Mouse (Mus musculus): ENCODE data around the gene Atp6v0c. TPM values are rescaled to one million over a fixed set of nuclear protein-coding genes. Genes with fewer than 3 reads are reported as not detected.

Gene Atp6v0c
- polyA plus RNA-seq, 1 experiment from 2014 or later: 572 TPM

DNA sequence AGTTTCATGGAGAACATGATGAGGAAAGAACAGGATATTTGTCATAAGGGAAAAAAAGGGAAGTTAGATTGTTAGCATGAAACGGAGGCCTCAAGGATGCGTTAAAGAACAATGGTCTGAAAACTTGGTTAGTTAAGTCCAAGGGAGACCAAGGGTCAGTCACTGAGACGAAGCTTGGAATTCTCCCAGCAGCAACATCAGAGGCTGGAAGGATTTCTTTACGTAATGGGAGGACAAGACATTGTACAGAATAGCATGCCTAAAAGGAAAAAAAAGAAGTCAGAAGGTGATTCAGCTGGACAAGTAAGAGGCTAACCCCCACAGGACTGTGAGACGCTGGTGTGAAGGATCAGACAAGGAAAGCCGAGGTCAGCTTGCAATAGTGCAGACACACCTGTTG, 2.4 kb downstream of the Atp6v0c start:
- H3K4me2 ChIP-seq (replicated peaks): peak overlapping the region; percentile 87; the same call in 1 of the 2 replicates
- H3K4me1 ChIP-seq (replicated peaks): peaks cover 24% of the 10 kb centered on the region
- no peak for ATAC-seq
- H3K4me3 ChIP-seq (replicated peaks): no peak overlapping the region; the same call in 1 of the 2 replicates
- no peaks in the 10 kb centered on the region for H3K9me3 ChIP-seq
- no peaks in the 10 kb centered on the region for H3K27me3 ChIP-seq (replicated peaks)
- H3K27ac ChIP-seq: no peak overlapping the region
- WGBS: 80% methylated on average over 6 of the region's 6 CpGs
- H3K9ac ChIP-seq: no peak overlapping the region
- H3K36me3 ChIP-seq: peaks cover 7% of the 10 kb centered on the region; the same call in 1 of the 2 replicates

DNA sequence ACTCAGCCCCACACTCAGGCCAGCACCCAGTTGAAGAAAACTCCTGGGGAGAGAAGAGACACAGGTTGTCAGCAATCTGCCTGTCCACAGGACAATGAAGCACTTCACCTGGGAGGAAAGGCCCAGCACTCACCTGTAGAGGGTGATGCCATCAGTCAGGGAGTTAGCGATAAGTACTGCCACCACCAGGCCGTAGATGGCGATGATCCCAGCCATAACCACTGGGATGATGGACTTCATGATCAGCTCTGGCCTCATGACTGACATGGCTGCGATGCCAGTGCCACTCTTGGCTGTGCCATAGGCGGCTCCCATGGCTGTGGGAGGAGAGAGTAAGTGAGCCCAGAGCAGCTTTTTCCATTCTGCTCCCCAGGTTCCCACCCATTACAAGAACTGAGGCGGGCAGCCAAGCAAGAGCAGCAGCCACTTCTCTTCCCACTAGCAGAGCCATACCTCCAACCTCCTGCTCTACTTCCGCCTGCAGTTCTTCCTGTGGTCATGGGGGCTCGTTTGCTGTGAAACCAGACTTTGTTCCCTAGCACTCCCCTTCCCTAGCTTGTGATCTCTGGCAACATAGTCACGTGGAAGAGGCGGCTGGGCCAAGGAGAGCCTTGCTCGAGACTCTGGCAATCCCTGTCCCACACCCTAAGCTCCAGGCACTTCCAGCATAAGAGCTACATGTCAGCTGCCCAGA, 4.8 kb downstream of the Atp6v0c start:
- peaks cover 7% of the 10 kb centered on the region; the same call in 1 of the 2 replicates for H3K36me3 ChIP-seq
- no peak overlapping the region for H3K4me2 ChIP-seq (replicated peaks)
- no peaks in the 10 kb centered on the region for H3K9me3 ChIP-seq
- no peaks in the 10 kb centered on the region for H3K27me3 ChIP-seq (replicated peaks)
- H3K4me3 ChIP-seq (replicated peaks): no peak overlapping the region
- WGBS: 79% methylated on average over 11 of the region's 11 CpGs
- ATAC-seq: no peak
- 0 out of 2 replicates have a peak overlapping the region, but pooled peaks have one; percentile 25 for H3K27ac ChIP-seq
- no peak overlapping the region for H3K9ac ChIP-seq
- H3K4me1 ChIP-seq (replicated peaks): peaks cover 27% of the 10 kb centered on the region

DNA sequence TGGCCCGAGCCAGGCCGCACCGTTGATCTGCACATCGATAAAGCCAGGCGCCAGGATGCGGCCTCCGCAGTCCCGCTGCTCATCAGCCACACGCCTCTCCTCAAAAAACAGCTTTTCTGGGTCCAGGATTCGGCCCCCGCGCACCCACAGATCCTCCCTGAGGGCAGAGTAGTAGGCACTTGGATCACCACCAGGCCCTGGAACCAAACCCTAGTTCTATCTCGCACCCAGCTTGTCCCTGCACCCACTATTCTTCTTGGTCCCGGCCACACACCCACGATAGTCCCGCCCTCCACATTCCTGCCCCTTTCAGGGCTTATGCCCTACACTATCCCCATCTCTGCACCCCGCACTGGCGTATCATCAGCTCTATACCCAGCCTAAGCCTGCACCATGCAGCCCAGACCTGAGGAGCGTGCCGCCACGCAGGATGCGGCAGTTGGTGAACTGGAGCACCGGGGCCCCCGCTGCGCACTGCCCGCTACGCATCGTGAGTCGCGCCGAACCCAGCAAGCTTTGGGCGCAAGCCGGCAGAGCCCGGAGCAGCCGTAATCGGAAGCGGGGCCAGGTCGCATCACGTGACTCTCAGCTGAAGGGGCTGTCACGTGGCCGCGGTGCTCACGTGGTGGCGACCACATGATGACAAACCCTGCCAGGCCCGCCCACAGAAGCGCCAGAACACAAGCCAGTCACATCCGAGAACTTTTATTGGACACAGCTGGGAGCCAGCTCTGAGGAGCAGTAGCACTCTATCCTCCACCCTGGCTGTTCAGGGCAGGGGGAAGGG, 6.1 kb downstream of the Atp6v0c start, which contains the start of gene Amdhd2:
TSS of gene Amdhd2 (minus strand) at position 591 of the 787 bp plus-strand sequence.
- under 1% methylated on average over 47 of the region's 47 CpGs for WGBS
- Histone ChIP-seq H3K9me3 (no peaks in the 10 kb centered on the region), H3K9ac (peak within 1 kb of the TSS; percentile 68), H3K4me3 (replicated peaks) (peak within 1 kb of the TSS; percentile 61), H3K4me2 (replicated peaks) (peak within 1 kb of the TSS; percentile 95), H3K27ac (peak within 1 kb of the TSS; percentile 75), H3K4me1 (replicated peaks) (peaks cover 27% of the 10 kb centered on the region), H3K27me3 (replicated peaks) (no peaks in the 10 kb centered on the region), H3K36me3 (peaks cover 7% of the 10 kb centered on the region; the same call in 1 of the 2 replicates)
- peak; percentile 87 for ATAC-seq

- peak overlapping the region; percentile 68 for H3K9ac ChIP-seq
- H3K9me3 ChIP-seq: no peaks in the 10 kb centered on the region
- H3K4me2 ChIP-seq (replicated peaks): peak overlapping the region; percentile 95
- 15% methylated on average over 17 of the region's 17 CpGs for WGBS
- no peaks in the 10 kb centered on the region for H3K27me3 ChIP-seq (replicated peaks)
- H3K27ac ChIP-seq: peak overlapping the region; percentile 75
- peaks cover 21% of the 10 kb centered on the region for H3K4me1 ChIP-seq (replicated peaks)
- H3K36me3 ChIP-seq: peaks cover 10% of the 10 kb centered on the region; the same call in 1 of the 2 replicates
- peak; percentile 40 for ATAC-seq
- H3K4me3 ChIP-seq (replicated peaks): peak overlapping the region; percentile 61
These were observed 6.8 kb downstream of the Atp6v0c start for GRCm38 (mm10) chr17:24162584-24163175.

DNA sequence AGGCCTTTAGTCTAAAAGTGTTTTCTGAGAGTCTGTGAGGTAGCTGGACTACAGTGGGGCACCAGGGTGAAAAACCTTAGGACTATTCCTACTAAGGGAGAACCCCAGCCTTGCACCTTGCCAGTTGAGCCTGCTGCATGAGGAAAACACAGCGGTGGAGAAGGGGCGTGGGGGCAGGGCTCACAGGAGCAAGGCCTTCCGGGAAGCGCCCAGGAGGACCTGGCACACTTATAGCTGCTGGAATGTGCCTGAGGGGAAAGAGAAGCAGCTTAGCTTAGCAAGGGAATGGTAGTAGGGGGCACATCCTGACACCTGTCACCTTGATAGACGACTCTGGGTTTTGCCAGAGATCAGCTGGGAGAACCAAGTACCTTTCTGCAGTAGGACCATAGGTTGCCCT, 8.0 kb downstream of the Atp6v0c start:
- no peak for ATAC-seq
- no peak overlapping the region for H3K9ac ChIP-seq
- no peaks in the 10 kb centered on the region for H3K27me3 ChIP-seq (replicated peaks)
- H3K4me2 ChIP-seq (replicated peaks): no peak overlapping the region
- H3K4me1 ChIP-seq (replicated peaks): peaks cover 16% of the 10 kb centered on the region
- H3K27ac ChIP-seq: no peak overlapping the region
- peaks cover 9% of the 10 kb centered on the region; the same call in 1 of the 2 replicates for H3K36me3 ChIP-seq
- no peaks in the 10 kb centered on the region for H3K9me3 ChIP-seq
- 83% methylated on average over 5 of the region's 5 CpGs for WGBS
- H3K4me3 ChIP-seq (replicated peaks): no peak overlapping the region

- H3K4me1 ChIP-seq (replicated peaks): peaks cover 5% of the 10 kb centered on the region
- no peak overlapping the region for H3K4me2 ChIP-seq (replicated peaks)
- H3K27me3 ChIP-seq (replicated peaks): no peaks in the 10 kb centered on the region
- no peak overlapping the region; the same call in 1 of the 2 replicates for H3K9ac ChIP-seq
- H3K27ac ChIP-seq: no peak overlapping the region
- 90% methylated on average over 4 of the region's 4 CpGs for WGBS
- 0 out of 2 replicates have a peak, but pooled peaks cover 3% of the 10 kb centered on the region for H3K36me3 ChIP-seq
- H3K9me3 ChIP-seq: no peaks in the 10 kb centered on the region
- H3K4me3 ChIP-seq (replicated peaks): no peak overlapping the region
- no peak for ATAC-seq
These were observed 12.0 kb downstream of the Atp6v0c start for GRCm38 (mm10) chr17:24157526-24157925.

- 91% methylated on average over 6 of the region's 6 CpGs for WGBS
- no peaks in the 10 kb centered on the region for H3K9me3 ChIP-seq
- H3K4me2 ChIP-seq (replicated peaks): no peak overlapping the region
These were observed 12.4 kb downstream of the Atp6v0c start for GRCm38 (mm10) chr17:24157121-24157520.

GRCm38 (mm10) chr17:24156394-24156793, 13.1 kb downstream of the Atp6v0c start:
- WGBS: 85% methylated on average over 3 of the region's 3 CpGs

More at GRCm38 (mm10) chr17:24157121-24157520, 12.4 kb downstream of the Atp6v0c start:
- H3K36me3 ChIP-seq: 0 out of 2 replicates have a peak, but pooled peaks cover 3% of the 10 kb centered on the region
- H3K4me1 ChIP-seq (replicated peaks): peaks cover 6% of the 10 kb centered on the region; the same call in 1 of the 2 replicates
- no peak overlapping the region for H3K9ac ChIP-seq
- no peak overlapping the region for H3K4me3 ChIP-seq (replicated peaks)
- no peaks in the 10 kb centered on the region for H3K27me3 ChIP-seq (replicated peaks)
- ATAC-seq: no peak
- no peak overlapping the region for H3K27ac ChIP-seq

DNA sequence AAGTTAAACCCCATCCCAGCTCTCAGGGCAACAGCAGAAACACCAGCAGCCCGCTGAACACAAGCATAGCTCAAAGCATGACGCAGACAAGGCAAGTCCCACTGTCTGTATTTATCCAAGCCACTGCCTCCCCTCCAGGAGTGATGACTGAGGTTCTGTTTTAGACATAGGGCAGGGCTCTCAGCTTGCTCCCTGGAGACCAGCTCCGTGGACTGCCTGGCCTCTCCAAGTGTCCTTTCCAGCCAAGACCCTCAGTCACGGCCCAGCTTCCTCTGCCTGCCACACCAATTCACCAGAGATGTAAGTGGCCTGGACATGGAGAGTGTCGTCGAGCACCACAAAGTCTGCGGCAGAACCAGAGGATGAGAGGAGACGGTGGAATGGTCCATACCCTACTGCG, 13.8 kb downstream of the Atp6v0c start:
- Histone ChIP-seq H3K9me3 (no peaks in the 10 kb centered on the region), H3K27ac (no peak overlapping the region), H3K9ac (no peak overlapping the region), H3K36me3 (0 out of 2 replicates have a peak, but pooled peaks cover 3% of the 10 kb centered on the region), H3K4me3 (replicated peaks) (no peak overlapping the region), H3K4me1 (replicated peaks) (peaks cover 9% of the 10 kb centered on the region; the same call in 1 of the 2 replicates), H3K27me3 (replicated peaks) (no peaks in the 10 kb centered on the region), H3K4me2 (replicated peaks) (no peak overlapping the region)
- WGBS: 93% methylated on average over 9 of the region's 9 CpGs
- no peak for ATAC-seq

More at GRCm38 (mm10) chr17:24156394-24156793, 13.1 kb downstream of the Atp6v0c start:
- Histone ChIP-seq H3K9me3 (no peaks in the 10 kb centered on the region), H3K9ac (no peak overlapping the region), H3K4me1 (replicated peaks) (peaks cover 8% of the 10 kb centered on the region; the same call in 1 of the 2 replicates), H3K4me2 (replicated peaks) (no peak overlapping the region), H3K27ac (no peak overlapping the region), H3K4me3 (replicated peaks) (no peak overlapping the region), H3K36me3 (0 out of 2 replicates have a peak, but pooled peaks cover 3% of the 10 kb centered on the region), H3K27me3 (replicated peaks) (no peaks in the 10 kb centered on the region)
- no peak for ATAC-seq

DNA sequence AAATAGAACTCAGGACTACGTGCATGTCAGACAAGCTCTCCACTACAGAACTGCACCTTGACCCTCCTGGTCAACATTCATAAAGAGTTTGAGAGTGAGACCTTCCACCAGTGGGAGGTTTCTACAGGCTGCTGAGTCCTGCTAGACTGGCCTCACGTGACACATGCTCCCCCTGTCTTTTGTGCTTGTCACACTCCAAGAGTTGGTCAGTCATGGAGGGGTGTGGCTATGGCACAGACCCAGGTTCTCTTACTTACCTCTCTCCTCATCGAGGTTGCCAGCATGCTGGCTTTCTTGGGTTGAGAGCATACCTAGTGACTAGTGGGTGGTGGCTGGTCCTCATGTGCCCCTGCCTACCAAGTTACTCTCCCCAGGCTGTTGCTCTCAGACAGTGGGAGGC, 15.0 kb downstream of the Atp6v0c start:
- H3K4me2 ChIP-seq (replicated peaks): no peak overlapping the region
- H3K4me3 ChIP-seq (replicated peaks): no peak overlapping the region
- H3K36me3 ChIP-seq: 0 out of 2 replicates have a peak, but pooled peaks cover 3% of the 10 kb centered on the region
- H3K27ac ChIP-seq: no peak overlapping the region
- no peak overlapping the region for H3K9ac ChIP-seq
- ATAC-seq: no peak
- no peaks in the 10 kb centered on the region for H3K9me3 ChIP-seq
- 75% methylated on average over 3 of the region's 3 CpGs for WGBS
- no peaks in the 10 kb centered on the region for H3K27me3 ChIP-seq (replicated peaks)
- H3K4me1 ChIP-seq (replicated peaks): peaks cover 9% of the 10 kb centered on the region; the same call in 1 of the 2 replicates

DNA sequence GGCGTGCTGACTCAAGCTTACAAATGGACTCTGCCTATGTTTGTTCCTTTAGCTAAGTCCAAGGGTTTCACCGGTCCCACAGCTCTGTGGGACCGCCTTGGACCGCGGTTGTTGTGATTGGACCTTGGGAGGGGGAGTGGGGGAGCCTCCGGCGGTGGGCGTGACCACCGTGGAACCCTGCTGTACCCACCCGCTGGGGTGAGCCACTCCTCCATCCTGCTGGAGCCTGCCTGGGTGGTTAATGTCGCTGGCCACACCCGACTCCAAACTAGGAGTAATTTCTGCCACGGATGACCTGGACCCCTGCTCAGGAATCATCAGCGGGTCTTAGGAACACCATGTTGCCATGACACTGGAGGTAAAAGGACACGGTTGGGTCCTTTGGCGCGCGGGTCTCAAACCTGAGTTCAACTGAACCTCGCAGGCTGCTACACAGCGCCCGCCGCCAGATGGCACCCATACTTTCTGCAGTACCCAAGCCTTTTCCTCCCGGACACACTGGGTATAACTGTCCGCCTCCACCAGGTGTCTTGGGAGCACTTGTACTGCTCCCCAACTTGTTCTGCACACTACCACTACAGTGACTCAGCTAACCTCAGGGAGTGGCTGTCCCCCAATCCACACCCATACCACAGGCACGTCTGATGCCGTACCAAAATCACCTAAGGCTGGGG, 17.5 kb downstream of the Atp6v0c start:
- no peaks in the 10 kb centered on the region for H3K27me3 ChIP-seq (replicated peaks)
- 1% methylated on average over 26 of the region's 26 CpGs for WGBS
- peak overlapping the region; percentile 43 for H3K9ac ChIP-seq
- ATAC-seq: peak; percentile 92
- H3K4me1 ChIP-seq (replicated peaks): peaks cover 9% of the 10 kb centered on the region; the same call in 1 of the 2 replicates
- no peaks in the 10 kb centered on the region for H3K36me3 ChIP-seq
- H3K4me2 ChIP-seq (replicated peaks): peak overlapping the region; percentile 88
- peak overlapping the region; percentile 41 for H3K4me3 ChIP-seq (replicated peaks)
- no peaks in the 10 kb centered on the region for H3K9me3 ChIP-seq
- no peak overlapping the region for H3K27ac ChIP-seq

Data from intestine, embryonic 15.5 days (tissue).